Mouse (Mus musculus): ENCODE data around the gene Hcn2. TPM values are rescaled to one million over a fixed set of nuclear protein-coding genes. Genes with fewer than 3 reads are reported as not detected.

Gene Hcn2
- total RNA-seq, 2 experiments from 2014 or later = 128 to 152 TPM

Other genes with a start within 250 kb of the Hcn2 start
- not detected for gene Vmn2r83, start 247.9 kb upstream of the Hcn2 start, total RNA-seq (2021)
- 1 to 10 TPM; 3.1 to 3.7 TPM for gene Plpp2, start 182.8 kb upstream of the Hcn2 start, total RNA-seq (2021)
- gene Mier2, start 161.4 kb upstream of the Hcn2 start, total RNA-seq (2021) = 10 to 100 TPM; 41.9 to 55.9 TPM
- gene Theg, start 129.3 kb upstream of the Hcn2 start, total RNA-seq (2021) = 1 to 10 TPM; 1.1 to 1.3 TPM
- 10 to 100 TPM; 15.7 to 16.3 TPM for gene C2cd4c, start 102.6 kb upstream of the Hcn2 start, total RNA-seq (2021)
- gene Shc2, start 78.7 kb upstream of the Hcn2 start, total RNA-seq (2021) = 10 to 100 TPM; 43.7 to 52.3 TPM
- under 1 TPM; 0.25 to 0.63 TPM for gene Odf3l2, start 70.9 kb upstream of the Hcn2 start, total RNA-seq (2021)
- gene Madcam1, start 52.1 kb upstream of the Hcn2 start, total RNA-seq (2021) = not detected
- gene Tpgs1, start 47.3 kb upstream of the Hcn2 start, total RNA-seq (2021) = 10 to 100 TPM; 71.4 to 91.6 TPM
- 10 to 100 TPM; 76.2 to 90.0 TPM for gene Cdc34, start 34.4 kb upstream of the Hcn2 start, total RNA-seq (2021)
- 1 to 10 TPM; 1.8 to 2.0 TPM for gene Gzmm, start 27.6 kb upstream of the Hcn2 start, total RNA-seq (2021)
- 100 to 1,000 TPM; 593 to 646 TPM for gene Bsg, start 12.1 kb upstream of the Hcn2 start, total RNA-seq (2021)
- 10 to 100 TPM; 44.9 to 49.7 TPM for gene Polrmt, start 29.9 kb downstream of the Hcn2 start, total RNA-seq (2021)
- gene Fgf22, start 38.4 kb downstream of the Hcn2 start, total RNA-seq (2021) = 1 to 10 TPM; 4.0 to 4.7 TPM
- 100 to 1,000 TPM in 1 of 2 experiments, 10 to 100 TPM in 1; 92.7 to 104 TPM for gene Rnf126, start 50.3 kb downstream of the Hcn2 start, total RNA-seq (2021)
- gene Fstl3, start 60.6 kb downstream of the Hcn2 start, total RNA-seq (2021) = 1 to 10 TPM; 2.8 to 3.6 TPM
- under 1 TPM; 0.74 to 0.79 TPM for gene Prss57, start 74.3 kb downstream of the Hcn2 start, total RNA-seq (2021)
- 100 to 1,000 TPM; 321 to 357 TPM for gene Palm, start 76.9 kb downstream of the Hcn2 start, total RNA-seq (2021)
- gene Misp, start 104.4 kb downstream of the Hcn2 start, total RNA-seq (2021) = 1 to 10 TPM in 1 of 2 experiments, not detected in 1; 1.7 TPM
- gene Ptbp1, start 137.8 kb downstream of the Hcn2 start, total RNA-seq (2021) = 10 to 100 TPM; 40.2 to 51.9 TPM
- 1 to 10 TPM; 2.2 to 2.4 TPM for gene Prtn3, start 157.8 kb downstream of the Hcn2 start, total RNA-seq (2021)
- gene Plppr3, start 158.0 kb downstream of the Hcn2 start, total RNA-seq (2021) = 10 to 100 TPM; 50.4 to 57.1 TPM
- not detected for gene Elane, start 169.6 kb downstream of the Hcn2 start, total RNA-seq (2021)
- gene Cfd, start 174.2 kb downstream of the Hcn2 start, total RNA-seq (2021) = not detected
- gene Med16, start 192.3 kb downstream of the Hcn2 start, total RNA-seq (2021) = 10 to 100 TPM; 53.2 to 60.6 TPM
- gene Gm26602, start 194.2 kb downstream of the Hcn2 start, total RNA-seq (2021) = not detected
- 1 to 10 TPM; 6.7 to 8.2 TPM for gene Kiss1r, start 200.3 kb downstream of the Hcn2 start, total RNA-seq (2021)
- 100 to 1,000 TPM; 349 to 368 TPM for gene R3hdm4, start 204.6 kb downstream of the Hcn2 start, total RNA-seq (2021)
- 1 to 10 TPM; 6.3 to 6.5 TPM for gene Arid3a, start 210.4 kb downstream of the Hcn2 start, total RNA-seq (2021)
- 10 to 100 TPM; 44.2 to 46.3 TPM for gene Wdr18, start 243.5 kb downstream of the Hcn2 start, total RNA-seq (2021)

Measured in left cerebral cortex, postnatal 36 days (tissue).